Mouse (Mus musculus): ENCODE data around the gene Nfib.

GRCm38 (mm10) chr4:82617257-82617656, 88.3 kb downstream of the Nfib start:
- no peak for TF ChIP-seq GATA1 (IDR thresholded peaks at IDR 0.05; ENCODE audit: low read depth, low read length)
- no peak for TF ChIP-seq POLR2AphosphoS2 (IDR thresholded peaks at IDR 0.05; ENCODE audit: low read length)
- TF ChIP-seq CTCF (IDR thresholded peaks at IDR 0.05 in 2 of 3, conservative IDR thresholded peaks at IDR 0.05 in 1 of 3; ENCODE audit: control insufficient read depth in 1 of 3, insufficient read depth in 1 of 3, low read depth in 2 of 3, low read length in 3 of 3, poor library complexity in 1 of 3, severe bottlenecking in 1 of 3): no peak
- TF ChIP-seq UBTF (IDR thresholded peaks at IDR 0.05; ENCODE audit: borderline replicate concordance, insufficient read depth, low read depth, low read length): no peak
- no peak for TF ChIP-seq POLR2AphosphoS5 (IDR thresholded peaks at IDR 0.05; ENCODE audit: borderline replicate concordance, low read depth, low read length)
- TF ChIP-seq MEF2A (IDR thresholded peaks at IDR 0.05; ENCODE audit: extremely low read depth, insufficient replicate concordance, low read depth, low read length, poor library complexity, severe bottlenecking): no peak
- no peak for TF ChIP-seq MAFK (IDR thresholded peaks at IDR 0.05; ENCODE audit: borderline replicate concordance, low read depth, low read length)
- no peak for TF ChIP-seq ZKSCAN1 (IDR thresholded peaks at IDR 0.05; ENCODE audit: low read depth, low read length)
- TF ChIP-seq E2F4 (IDR thresholded peaks at IDR 0.05; ENCODE audit: borderline replicate concordance, low read depth, low read length): no peak
